Comparison of ENCODE assay signal across 15 mouse cellular contexts in the genomic region with DNA sequence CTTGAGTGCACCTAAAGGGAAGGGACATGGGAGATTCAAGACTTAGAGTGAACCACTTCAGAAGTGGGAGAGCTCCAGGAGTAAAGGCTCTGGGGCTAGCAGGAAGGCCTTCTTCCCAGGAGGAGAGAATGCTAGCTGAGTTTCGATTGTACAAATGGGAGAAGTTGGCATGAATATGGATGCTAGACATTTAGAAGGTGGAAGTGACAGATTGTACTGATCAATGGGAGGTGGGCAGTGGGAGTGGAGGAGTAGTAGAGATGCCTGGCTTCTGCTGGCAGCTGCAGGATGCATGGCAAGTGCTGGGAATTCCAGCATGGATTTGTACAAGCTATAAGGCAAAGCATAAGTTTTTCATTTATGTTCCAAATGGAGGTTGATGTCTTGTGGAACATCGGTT.
"Had no signal": no experiment of that assay in that cellular context is flagged by ENCODE, and none has a peak within 500 bp of the region (broad histone marks: within the 10 kb centered on the region; RNA-seq: fewer than 3 reads in every experiment).

No protein-coding gene starts in this region.

- DNase-seq: kidney, adult 18-20 months; kidney, postnatal 10 days; kidney, postnatal 4 days; lung, embryonic 14.5 days; lung, postnatal 10 days; lung, postnatal 4 days; thymus, postnatal 4 days had no signal

- ATAC-seq: intestine, embryonic 15.5 days; liver, embryonic 12.5 days; midbrain, embryonic 15.5 days had no signal

- H3K4me3 ChIP-seq: intestine, embryonic 15.5 days; left cerebral cortex, adult 2 months; limb, embryonic 15.5 days; liver, embryonic 12.5 days; megakaryocyte, embryonic 14.5 days; midbrain, embryonic 15.5 days; neural tube, embryonic 12.5 days had no signal

- H3K4me1 ChIP-seq: intestine, embryonic 15.5 days; limb, embryonic 15.5 days; liver, embryonic 12.5 days; megakaryocyte, embryonic 14.5 days; midbrain, embryonic 15.5 days; neural tube, embryonic 12.5 days had no signal

- H3K27ac ChIP-seq: intestine, embryonic 15.5 days; left cerebral cortex, adult 2 months; limb, embryonic 15.5 days; liver, embryonic 12.5 days; midbrain, embryonic 15.5 days; neural tube, embryonic 12.5 days had no signal

- H3K27me3 ChIP-seq: intestine, embryonic 15.5 days; limb, embryonic 15.5 days; liver, embryonic 12.5 days; megakaryocyte, embryonic 14.5 days; midbrain, embryonic 15.5 days; neural tube, embryonic 12.5 days had no signal

- H3K36me3 ChIP-seq: intestine, embryonic 15.5 days; limb, embryonic 15.5 days; liver, embryonic 12.5 days; midbrain, embryonic 15.5 days; neural tube, embryonic 12.5 days had no signal

- H3K9me3 ChIP-seq: intestine, embryonic 15.5 days; limb, embryonic 15.5 days; liver, embryonic 12.5 days; neural tube, embryonic 12.5 days had no signal

- H3K9ac ChIP-seq: intestine, embryonic 15.5 days; limb, embryonic 15.5 days; liver, embryonic 12.5 days; lung, embryonic 14.5 days; midbrain, embryonic 15.5 days; neural tube, embryonic 12.5 days had no signal

- H3K4me2 ChIP-seq: intestine, embryonic 15.5 days; limb, embryonic 15.5 days; liver, embryonic 12.5 days; lung, embryonic 14.5 days; midbrain, embryonic 11.5 days; midbrain, embryonic 15.5 days; neural tube, embryonic 12.5 days had no signal
